Mouse (Mus musculus) embryonic facial prominence, embryonic 15.5 days (tissue): ENCODE measurements around the gene Rdx. TPM values are rescaled to one million over a fixed set of nuclear protein-coding genes. Genes with fewer than 3 reads are reported as not detected.

Experiments used
- ATAC-seq: fragments of 200-750 bp; cut with Nextera tagmentation; 2 replicates; pipeline ENCODE4 v1.8.0; 2017; ENCODE audit warnings: low read depth, moderate TSS enrichment; ENCODE audit not compliant: insufficient number of reproducible peaks, low FRiP score, low TSS enrichment
- H3K27ac ChIP-seq: fragments of 300-500 bp; sonication (generic); replicated peaks from 2 replicates; pipeline ENCODE4 v1.5.1; 2015; ENCODE audit warnings: mild to moderate bottlenecking, inconsistent platforms
- H3K27me3 ChIP-seq: fragments of 300-500 bp; sonication (generic); 2 replicates; pipeline ENCODE4 v1.6.1; 2015; ENCODE audit warnings: inconsistent platforms
- H3K36me3 ChIP-seq: fragments of 300-500 bp; sonication (generic); 2 replicates; pipeline ENCODE4 v1.6.1; 2015; ENCODE audit warnings: mild to moderate bottlenecking, inconsistent platforms
- H3K4me1 ChIP-seq: fragments of 300-500 bp; sonication (generic); 2 replicates; pipeline ENCODE4 v1.6.1; 2015; ENCODE audit warnings: inconsistent platforms
- H3K4me2 ChIP-seq: fragments of 300-500 bp; sonication (generic); replicated peaks from 2 replicates; pipeline ENCODE4 v1.6.1; 2015; ENCODE audit warnings: mild to moderate bottlenecking, inconsistent platforms
- H3K4me3 ChIP-seq: fragments of 300-500 bp; sonication (generic); replicated peaks from 2 replicates; pipeline ENCODE4 v1.5.1; 2015; ENCODE audit warnings: mild to moderate bottlenecking, inconsistent platforms
- H3K9ac ChIP-seq: fragments of 300-500 bp; sonication (generic); 2 replicates; pipeline ENCODE4 v1.6.1; 2015; ENCODE audit warnings: inconsistent platforms
- H3K9me3 ChIP-seq: fragments of 300-500 bp; sonication (generic); replicated peaks from 2 replicates; pipeline ENCODE4 v1.6.1; 2016; ENCODE audit warnings: inconsistent platforms
- WGBS: fragments of 180-500 bp; shearing (Covaris S2); methylation state at CpG from one replicate; pipeline ENCODE4 v1.1.7; 2015; 5-methylcytosine and 5-hydroxymethylcytosine counted together
- polyA plus RNA-seq: library from polyadenylated mRNA; unstranded; fragments of >200 nt; fragmentation: Nextera tagmentation; extraction: Ambion mirVana; gene quantifications from 2 replicates; pipeline ENCODE4 v1.2.1, GENCODE M21; 2015

Gene Rdx
- polyA plus RNA-seq, 1 experiment from 2014 or later: 105 TPM

GRCm38 (mm10) chr9:52028521-52029405, 18.2 kb upstream of the Rdx start:
- H3K27ac ChIP-seq: no peak overlapping the region
- no peak for ATAC-seq
- 61% methylated on average over 9 of the region's 9 CpGs for WGBS

GRCm38 (mm10) chr9:52031501-52031900, 15.5 kb upstream of the Rdx start:
- Histone ChIP-seq H3K9ac (no peak overlapping the region), H3K27ac (no peak overlapping the region), H3K4me1 (no peaks in the 10 kb centered on the region), H3K4me2 (no peak overlapping the region), H3K36me3 (no peaks in the 10 kb centered on the region), H3K27me3 (no peaks in the 10 kb centered on the region), H3K4me3 (no peak overlapping the region), H3K9me3 (no peaks in the 10 kb centered on the region)
- no peak for ATAC-seq
- 75% methylated on average over 2 of the region's 2 CpGs for WGBS

More at GRCm38 (mm10) chr9:52028521-52029405, 18.2 kb upstream of the Rdx start:
- no peak overlapping the region for H3K4me2 ChIP-seq
- no peak overlapping the region for H3K9ac ChIP-seq
- H3K4me1 ChIP-seq: no peaks in the 10 kb centered on the region
- no peaks in the 10 kb centered on the region for H3K9me3 ChIP-seq
- H3K4me3 ChIP-seq: no peak overlapping the region
- H3K36me3 ChIP-seq: no peaks in the 10 kb centered on the region
- no peaks in the 10 kb centered on the region for H3K27me3 ChIP-seq

DNA sequence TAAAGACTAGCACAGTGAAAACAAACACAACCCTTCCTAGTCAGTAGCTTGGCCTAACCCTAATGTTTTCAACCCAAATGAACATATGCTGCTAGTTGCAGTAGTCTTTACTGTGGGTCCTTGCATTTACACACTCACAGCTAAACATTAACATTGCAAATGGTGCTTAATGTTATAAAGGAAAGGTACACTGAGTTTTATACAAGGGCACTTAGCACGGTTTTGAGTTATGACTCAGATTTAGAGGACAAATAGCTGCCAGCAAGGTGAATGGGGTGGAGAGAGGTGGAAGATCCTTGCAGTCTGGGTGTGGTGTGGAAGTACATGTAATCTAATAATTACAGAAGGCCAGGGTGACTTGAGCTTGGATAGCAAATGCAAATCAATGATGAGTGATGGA, 9.5 kb upstream of the Rdx start:
- WGBS: 82% methylated on average over 1 of the region's 1 CpGs
- H3K4me1 ChIP-seq: no peaks in the 10 kb centered on the region
- no peaks in the 10 kb centered on the region for H3K9me3 ChIP-seq
- ATAC-seq: no peak
- H3K27ac ChIP-seq: no peak overlapping the region
- no peaks in the 10 kb centered on the region for H3K36me3 ChIP-seq
- no peak overlapping the region for H3K9ac ChIP-seq
- H3K4me3 ChIP-seq: no peak overlapping the region
- H3K27me3 ChIP-seq: no peaks in the 10 kb centered on the region
- no peak overlapping the region for H3K4me2 ChIP-seq

DNA sequence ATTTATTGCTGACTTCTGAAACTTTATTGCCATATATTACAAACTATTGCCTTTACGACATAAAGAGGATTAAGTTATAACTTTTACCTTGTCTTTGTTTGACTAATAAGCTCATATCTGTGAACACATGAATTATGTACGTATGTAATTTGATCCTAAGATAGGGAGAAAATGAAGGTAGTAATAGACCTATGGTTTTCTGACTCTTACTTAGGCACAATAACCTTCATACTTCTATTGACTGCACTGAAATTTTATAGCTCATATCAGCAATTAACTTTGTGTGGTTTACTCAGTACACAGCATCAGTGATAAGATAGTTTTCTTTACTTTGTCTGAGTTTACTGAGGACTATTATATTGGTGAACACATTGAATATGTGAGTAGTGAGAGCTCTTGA, 5.3 kb upstream of the Rdx start:
- no peak overlapping the region for H3K9ac ChIP-seq
- no peak overlapping the region for H3K4me2 ChIP-seq
- WGBS: 74% methylated on average over 2 of the region's 2 CpGs
- no peaks in the 10 kb centered on the region for H3K4me1 ChIP-seq
- no peaks in the 10 kb centered on the region for H3K9me3 ChIP-seq
- no peaks in the 10 kb centered on the region for H3K27me3 ChIP-seq
- no peak overlapping the region for H3K4me3 ChIP-seq
- no peak overlapping the region for H3K27ac ChIP-seq
- no peak for ATAC-seq
- H3K36me3 ChIP-seq: no peaks in the 10 kb centered on the region

GRCm38 (mm10) chr9:52046686-52047085, 287 bp upstream of the Rdx start:
- no peaks in the 10 kb centered on the region for H3K36me3 ChIP-seq
- H3K4me3 ChIP-seq: peak overlapping the region; percentile 90; the same call in 1 of the 2 replicates
- H3K27me3 ChIP-seq: no peaks in the 10 kb centered on the region
- no peak overlapping the region for H3K9ac ChIP-seq
- peak overlapping the region; percentile 59 for H3K4me2 ChIP-seq
- peaks cover 20% of the 10 kb centered on the region for H3K4me1 ChIP-seq
- no peaks in the 10 kb centered on the region for H3K9me3 ChIP-seq
- no peak for ATAC-seq
- 25% methylated on average over 5 of the region's 5 CpGs for WGBS
- H3K27ac ChIP-seq: peak overlapping the region; percentile 100; the same call in 1 of the 2 replicates

DNA sequence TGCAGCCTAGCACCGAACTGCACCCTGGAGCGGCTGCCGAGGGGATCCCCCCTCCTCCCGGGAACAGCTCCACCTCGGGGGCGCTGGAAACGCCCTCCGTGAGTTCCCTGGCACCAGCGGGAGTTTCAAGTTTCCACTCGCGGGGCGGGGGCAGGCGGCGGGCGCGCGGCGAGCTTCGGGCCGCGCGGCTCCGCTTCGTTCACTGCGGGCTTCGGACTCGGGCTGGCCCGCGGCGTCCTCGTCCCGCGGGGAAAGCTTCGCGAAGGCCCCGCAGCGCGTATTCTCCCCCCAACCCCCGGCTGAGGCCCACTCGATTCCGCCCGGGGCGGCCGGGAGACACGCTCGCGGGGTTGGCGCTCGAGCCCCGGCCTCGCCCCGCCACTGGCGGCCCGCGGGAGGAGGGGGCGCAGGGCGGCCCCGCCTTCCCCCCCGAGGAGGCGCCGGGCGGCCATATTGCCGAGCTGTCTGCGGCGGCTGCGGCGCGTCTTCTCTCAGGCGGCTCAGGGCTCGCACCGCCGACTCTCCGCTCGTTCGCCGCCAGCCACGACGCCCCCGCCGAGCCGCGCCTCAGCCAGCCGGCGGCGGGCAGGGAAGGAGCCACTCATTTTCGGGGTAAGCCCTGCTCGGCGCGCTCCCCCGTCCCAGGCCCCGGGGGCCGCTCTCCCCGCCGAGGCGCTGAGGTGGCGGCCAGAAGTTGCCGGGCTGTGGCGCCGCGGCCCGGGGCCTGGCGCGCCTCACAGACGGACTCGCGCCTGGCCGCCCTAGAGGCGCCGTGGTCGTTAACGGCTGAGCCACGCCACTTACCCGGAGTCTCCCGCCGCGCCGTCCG, 1.1 kb downstream of the Rdx start:
- under 1% methylated on average over 104 of the region's 118 CpGs for WGBS
- peak overlapping the region; percentile 90 for H3K4me3 ChIP-seq
- H3K36me3 ChIP-seq: no peaks in the 10 kb centered on the region
- peak overlapping the region; percentile 97 for H3K9ac ChIP-seq
- peak overlapping the region; percentile 59 for H3K4me2 ChIP-seq
- peak overlapping the region; percentile 100 for H3K27ac ChIP-seq
- H3K4me1 ChIP-seq: peaks cover 20% of the 10 kb centered on the region
- no peaks in the 10 kb centered on the region for H3K9me3 ChIP-seq
- H3K27me3 ChIP-seq: no peaks in the 10 kb centered on the region
- ATAC-seq: peak; percentile 93

DNA sequence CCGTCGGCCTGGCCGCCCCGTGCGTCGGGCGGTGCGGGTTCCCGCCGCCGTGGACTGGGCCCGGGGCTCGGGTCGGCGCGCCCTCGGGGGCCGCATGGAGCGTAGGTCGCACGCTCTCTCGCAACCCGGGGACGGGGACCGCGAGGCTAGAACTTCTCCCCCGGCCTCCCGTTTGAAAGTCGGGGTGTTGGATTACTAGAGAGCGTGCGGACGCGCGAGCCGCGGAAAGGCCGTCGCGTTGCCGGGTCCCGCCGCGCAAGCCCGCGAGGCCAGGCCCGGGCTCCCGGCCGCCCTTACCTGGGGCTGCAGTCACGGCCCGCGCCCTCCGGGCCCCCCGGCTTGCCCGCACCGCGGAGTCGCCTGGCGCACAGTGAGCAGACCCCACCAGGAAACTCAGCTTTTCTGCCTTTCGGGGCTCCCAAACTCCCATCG, 1.7 kb downstream of the Rdx start:
- peak; percentile 16; the same call in 1 of the 2 replicates for ATAC-seq
- under 1% methylated on average over 54 of the region's 60 CpGs for WGBS

DNA sequence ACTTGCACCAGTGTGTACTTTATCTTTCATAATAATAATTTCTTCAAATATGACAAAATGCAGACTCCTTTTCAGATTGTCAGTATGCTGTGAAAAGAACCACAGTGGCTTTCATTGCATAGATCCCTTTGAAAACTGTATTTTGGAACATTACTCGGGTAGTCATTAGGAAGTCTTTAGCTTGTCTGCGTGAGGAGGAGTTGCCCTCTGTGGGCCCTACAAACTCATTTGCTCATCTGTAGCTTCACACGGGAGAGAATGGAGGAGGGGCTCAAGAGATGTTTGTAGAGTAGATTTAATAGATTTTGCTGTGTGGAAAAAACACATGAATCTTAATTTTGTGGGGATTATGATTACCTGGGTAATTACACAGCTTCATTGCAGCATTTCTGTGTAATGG, 2.6 kb downstream of the Rdx start:
- H3K9me3 ChIP-seq: no peaks in the 10 kb centered on the region
- WGBS: under 1% methylated on average over 3 of the region's 3 CpGs
- no peak for ATAC-seq

More for the DNA sequence above, 1.7 kb downstream of the Rdx start:
- H3K9me3 ChIP-seq: no peaks in the 10 kb centered on the region
- peak overlapping the region; percentile 90 for H3K4me3 ChIP-seq
- H3K4me2 ChIP-seq: peak overlapping the region; percentile 59
- H3K4me1 ChIP-seq: peaks cover 20% of the 10 kb centered on the region
- H3K27ac ChIP-seq: peak overlapping the region; percentile 100
- H3K9ac ChIP-seq: peak overlapping the region; percentile 97
- no peaks in the 10 kb centered on the region for H3K27me3 ChIP-seq
- no peaks in the 10 kb centered on the region for H3K36me3 ChIP-seq

GRCm38 (mm10) chr9:52050361-52050760, 3.4 kb downstream of the Rdx start:
- WGBS: 32% methylated on average over 2 of the region's 2 CpGs
- no peaks in the 10 kb centered on the region for H3K36me3 ChIP-seq
- H3K27me3 ChIP-seq: no peaks in the 10 kb centered on the region
- H3K27ac ChIP-seq: no peak overlapping the region
- no peaks in the 10 kb centered on the region for H3K9me3 ChIP-seq
- H3K4me3 ChIP-seq: 0 out of 2 replicates have a peak overlapping the region, but pooled peaks have one; percentile 10
- H3K4me2 ChIP-seq: peak overlapping the region; percentile 59
- no peak for ATAC-seq
- H3K9ac ChIP-seq: no peak overlapping the region
- H3K4me1 ChIP-seq: peaks cover 20% of the 10 kb centered on the region

More for the DNA sequence above, 2.6 kb downstream of the Rdx start:
- H3K4me3 ChIP-seq: peak overlapping the region; percentile 90
- peaks cover 20% of the 10 kb centered on the region for H3K4me1 ChIP-seq
- peak overlapping the region; percentile 59 for H3K4me2 ChIP-seq
- no peaks in the 10 kb centered on the region for H3K36me3 ChIP-seq
- no peak overlapping the region for H3K9ac ChIP-seq
- H3K27ac ChIP-seq: no peak overlapping the region
- H3K27me3 ChIP-seq: no peaks in the 10 kb centered on the region

- WGBS: 61% methylated on average over 1 of the region's 1 CpGs
- Histone ChIP-seq H3K9me3 (no peaks in the 10 kb centered on the region), H3K36me3 (no peaks in the 10 kb centered on the region), H3K9ac (no peak overlapping the region), H3K27me3 (no peaks in the 10 kb centered on the region), H3K4me1 (peaks cover 17% of the 10 kb centered on the region), H3K4me3 (no peak overlapping the region), H3K27ac (no peak overlapping the region), H3K4me2 (no peak overlapping the region)
- no peak for ATAC-seq
Observed at GRCm38 (mm10) chr9:52052221-52052620, 5.2 kb downstream of the Rdx start.

DNA sequence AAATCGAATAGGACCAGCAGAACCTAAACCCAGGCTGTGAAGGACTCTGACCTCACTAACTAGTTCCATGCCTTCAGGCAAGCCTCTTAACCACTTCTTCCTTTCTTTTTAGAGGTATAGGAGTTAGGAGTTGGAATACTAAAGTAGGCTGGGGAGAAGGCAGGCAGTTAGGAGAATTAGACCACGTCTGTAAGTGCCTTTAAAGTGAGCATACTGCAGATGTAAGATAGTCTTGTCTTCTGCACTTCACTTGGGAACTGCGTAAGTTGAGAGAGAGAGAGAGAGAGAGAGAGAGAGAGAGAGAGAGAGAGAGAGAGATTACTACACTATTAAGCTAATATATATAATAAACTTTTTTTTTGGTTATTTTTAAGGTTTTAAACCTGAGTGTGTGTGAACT, 8.3 kb downstream of the Rdx start:
- Histone ChIP-seq H3K9me3 (no peaks in the 10 kb centered on the region), H3K36me3 (no peaks in the 10 kb centered on the region), H3K27ac (no peak overlapping the region), H3K4me1 (peaks cover 12% of the 10 kb centered on the region), H3K27me3 (no peaks in the 10 kb centered on the region), H3K9ac (no peak overlapping the region), H3K4me3 (no peak overlapping the region), H3K4me2 (no peak overlapping the region)
- no peak for ATAC-seq
- WGBS: 69% methylated on average over 3 of the region's 3 CpGs
